Mouse (Mus musculus) spleen, adult 12 weeks (tissue): Measurements from ENCODE around the gene Arhgef40.
A peak's percentile ranks its signal among the peaks of the same experiment; 100 is the strongest.

Experiments
- DNase-seq: peaks from one replicate; pipeline ENCODE4 v3.0.0; 2022; ENCODE audit warnings: low spot score

Gene Arhgef40

GRCm38 (mm10) chr14:51984247-51985231 is at the start of gene Arhgef40:
Gene Arhgef40 (plus strand): TSS chr14:51984719.
- peak; percentile 66 for DNase-seq

GRCm38 (mm10) chr14:51939005-51939404 is 45.5 kb upstream of the Arhgef40 start:
- no peak for DNase-seq

- DNase-seq = no peak
Measured at GRCm38 (mm10) chr14:51940944-51941560, 43.5 kb upstream of the Arhgef40 start.

- no peak for DNase-seq
Measured at GRCm38 (mm10) chr14:51941577-51941976, 42.9 kb upstream of the Arhgef40 start.

GRCm38 (mm10) chr14:51942236-51942635 is 42.3 kb upstream of the Arhgef40 start:
- DNase-seq = no peak

GRCm38 (mm10) chr14:51943336-51943735 is 41.2 kb upstream of the Arhgef40 start:
- no peak for DNase-seq

GRCm38 (mm10) chr14:51960316-51960715 is 24.2 kb upstream of the Arhgef40 start:
- DNase-seq = no peak

- DNase-seq = no peak
Measured at GRCm38 (mm10) chr14:51967400-51967799, 17.1 kb upstream of the Arhgef40 start.

GRCm38 (mm10) chr14:51979252-51979651 is 5.3 kb upstream of the Arhgef40 start:
- no peak for DNase-seq

- no peak for DNase-seq
Measured at GRCm38 (mm10) chr14:51983251-51983650, 1.3 kb upstream of the Arhgef40 start.

- DNase-seq = no peak
Measured at GRCm38 (mm10) chr14:51983855-51984246, 668 bp upstream of the Arhgef40 start.

- DNase-seq = no peak
Measured at GRCm38 (mm10) chr14:51985301-51986152, 1.0 kb downstream of the Arhgef40 start.

- DNase-seq = no peak
Measured at GRCm38 (mm10) chr14:51986153-51986505, 1.6 kb downstream of the Arhgef40 start.

GRCm38 (mm10) chr14:51987177-51987576 is 2.7 kb downstream of the Arhgef40 start:
- DNase-seq = no peak

GRCm38 (mm10) chr14:51988731-51989130 is 4.2 kb downstream of the Arhgef40 start:
- DNase-seq = no peak

- DNase-seq = no peak
Measured at GRCm38 (mm10) chr14:51989461-51989970, 5.0 kb downstream of the Arhgef40 start.

GRCm38 (mm10) chr14:51994453-51994852 is 9.9 kb downstream of the Arhgef40 start:
- no peak for DNase-seq

- no peak for DNase-seq
Measured at GRCm38 (mm10) chr14:51995219-51995871, 10.8 kb downstream of the Arhgef40 start.

GRCm38 (mm10) chr14:51996231-51996841 is 11.8 kb downstream of the Arhgef40 start:
- DNase-seq = no peak

- no peak for DNase-seq
Measured at GRCm38 (mm10) chr14:51996866-51997265, 12.3 kb downstream of the Arhgef40 start.

GRCm38 (mm10) chr14:51997483-51997882 is 13.0 kb downstream of the Arhgef40 start:
- DNase-seq = no peak
